Mouse (Mus musculus) testis, adult 2 months (tissue): Measurements from ENCODE around the gene Cckbr. TPM values are rescaled to one million over a fixed set of nuclear protein-coding genes. Genes with fewer than 3 reads are reported as not detected.

Experiments
- H3K27ac ChIP-seq: fragments of 200-500 bp; 2 replicates; pipeline ENCODE4 v1.5.1; 2012; ENCODE audit warnings: low read depth, low read length; ENCODE audit not compliant: control insufficient read depth, insufficient read depth
- H3K27me3 ChIP-seq: fragments of 200-500 bp; 2 replicates; pipeline ENCODE4 v1.6.1; 2012; ENCODE audit warnings: mild to moderate bottlenecking, low read length, moderate library complexity; ENCODE audit not compliant: control insufficient read depth, insufficient read depth
- H3K36me3 ChIP-seq: fragments of 200-500 bp; 2 replicates; pipeline ENCODE4 v1.6.1; 2012; ENCODE audit warnings: mild to moderate bottlenecking, low read length; ENCODE audit not compliant: control insufficient read depth, insufficient read depth
- H3K4me1 ChIP-seq: fragments of 200-500 bp; 2 replicates; pipeline ENCODE4 v1.6.1; 2012; ENCODE audit warnings: low read length; ENCODE audit not compliant: control insufficient read depth, insufficient read depth
- H3K4me3 ChIP-seq: fragments of 200-500 bp; 2 replicates; pipeline ENCODE4 v1.5.1; 2012; ENCODE audit warnings: low read depth, mild to moderate bottlenecking, low read length, moderate library complexity, mixed read lengths; ENCODE audit not compliant: control insufficient read depth
- CTCF ChIP-seq: fragments of 200-500 bp; IDR thresholded peaks from 2 replicates; pipeline ENCODE4 v1.5.1; 2012; ENCODE audit warnings: low read depth, mild to moderate bottlenecking, inconsistent platforms, low read length, moderate library complexity; ENCODE audit not compliant: control insufficient read depth, insufficient read depth, insufficient replicate concordance
- POLR2A ChIP-seq: fragments of 200-500 bp; IDR thresholded peaks from 2 replicates; pipeline ENCODE4 v1.6.1; 2012; ENCODE audit warnings: low read depth, mild to moderate bottlenecking, inconsistent platforms, low read length, moderate library complexity; ENCODE audit not compliant: control insufficient read depth
- polyA plus RNA-seq: library from polyadenylated mRNA; depleted of rRNA; stranded (reverse); fragments of >200 nt; gene quantifications from 2 replicates; pipeline ENCODE4 v1.2.3, GENCODE M21; 2012

Cckbr gene
- polyA plus RNA-seq, 1 experiment: 0.07 TPM

GRCm38 (mm10) chr7:105480561-105481504 is 55.3 kb downstream of the Cckbr start:
- Histone ChIP-seq H3K36me3 (no peaks in the 10 kb centered on the region), H3K4me1 (peaks cover 12% of the 10 kb centered on the region), H3K27me3 (no peaks in the 10 kb centered on the region), H3K4me3 (peak overlapping the region; percentile 75), H3K27ac (peak overlapping the region; percentile 1; the same call in 1 of the 2 replicates)
- TF ChIP-seq CTCF (0 out of 2 replicates have a peak, but pooled peaks have one; percentile 0), POLR2A (no peak)

- peak within 1 kb of the TSS; percentile 75 for H3K4me3 ChIP-seq
- no peaks in the 10 kb centered on the region for H3K36me3 ChIP-seq
- peaks cover 12% of the 10 kb centered on the region for H3K4me1 ChIP-seq
- no peaks in the 10 kb centered on the region for H3K27me3 ChIP-seq
- H3K27ac ChIP-seq: peak within 1 kb of the TSS; percentile 63
- TF ChIP-seq POLR2A (0 out of 2 replicates have a peak, but pooled peaks have one; percentile 24), CTCF (no peak)
Observed at GRCm38 (mm10) chr7:105481505-105482411, 56.2 kb downstream of the Cckbr start, which contains the start of gene Cavin3. Gene Cavin3 (minus strand): TSS chr7:105482300.

- Histone ChIP-seq H3K36me3 (no peaks in the 10 kb centered on the region), H3K27ac (no peak overlapping the region), H3K4me1 (peaks cover 12% of the 10 kb centered on the region), H3K27me3 (no peaks in the 10 kb centered on the region), H3K4me3 (no peak overlapping the region)
- no peak for TF ChIP-seq POLR2A
- no peak for TF ChIP-seq CTCF
Observed at GRCm38 (mm10) chr7:105482426-105482825, 56.9 kb downstream of the Cckbr start.

GRCm38 (mm10) chr7:105485029-105485428 is 59.5 kb downstream of the Cckbr start:
- Histone ChIP-seq H3K4me3 (no peak overlapping the region), H3K27ac (no peak overlapping the region), H3K27me3 (no peaks in the 10 kb centered on the region), H3K36me3 (no peaks in the 10 kb centered on the region), H3K4me1 (peaks cover 12% of the 10 kb centered on the region)
- TF ChIP-seq POLR2A (no peak), CTCF (no peak)

GRCm38 (mm10) chr7:105487104-105487876 is 61.8 kb downstream of the Cckbr start:
- Histone ChIP-seq H3K4me3 (no peak overlapping the region), H3K4me1 (no peaks in the 10 kb centered on the region), H3K27me3 (no peaks in the 10 kb centered on the region), H3K27ac (no peak overlapping the region), H3K36me3 (no peaks in the 10 kb centered on the region)
- no peak for TF ChIP-seq CTCF
- TF ChIP-seq POLR2A: no peak

- Histone ChIP-seq H3K27me3 (no peaks in the 10 kb centered on the region), H3K36me3 (no peaks in the 10 kb centered on the region), H3K4me1 (no peaks in the 10 kb centered on the region), H3K4me3 (no peak overlapping the region), H3K27ac (no peak overlapping the region)
- no peak for TF ChIP-seq POLR2A
- TF ChIP-seq CTCF: no peak
Observed at GRCm38 (mm10) chr7:105497881-105498280, 72.3 kb downstream of the Cckbr start.
